Mouse (Mus musculus) forebrain, embryonic 15.5 days (tissue): ENCODE data around the gene A830018L16Rik. TPM values are rescaled to one million over a fixed set of nuclear protein-coding genes. Genes with fewer than 3 reads are reported as not detected.
A peak's percentile ranks its signal among the peaks of the same experiment; 100 is the strongest.
"Not testable (repeated sequence)": the region's sequence is repeated elsewhere in the genome, so short reads cannot be mapped to it uniquely, and the experiment has no call there.

Experiments
- ATAC-seq: fragments of 200-750 bp; cut with Nextera tagmentation; replicated peaks from 2 replicates; pipeline ENCODE4 v1.8.0; 2017; ENCODE audit warnings: mild to moderate bottlenecking, moderate TSS enrichment, moderate library complexity
- H3K27ac ChIP-seq: fragments of 300-500 bp; sonication (generic); replicated peaks from 2 replicates; pipeline ENCODE4 v1.5.1; 2015; ENCODE audit warnings: mild to moderate bottlenecking, inconsistent platforms
- H3K27me3 ChIP-seq: fragments of 300-500 bp; sonication (generic); 2 replicates; pipeline ENCODE4 v1.6.1; 2015; ENCODE audit warnings: inconsistent platforms
- H3K36me3 ChIP-seq: fragments of 300-500 bp; sonication (generic); 2 replicates; pipeline ENCODE4 v1.6.1; 2015; ENCODE audit warnings: mild to moderate bottlenecking, inconsistent platforms
- H3K4me1 ChIP-seq: fragments of 300-500 bp; sonication (generic); 2 replicates; pipeline ENCODE4 v1.6.1; 2015; ENCODE audit warnings: inconsistent platforms
- H3K4me2 ChIP-seq: fragments of 300-500 bp; sonication (generic); replicated peaks from 2 replicates; pipeline ENCODE4 v1.6.1; 2015; ENCODE audit warnings: mild to moderate bottlenecking, inconsistent platforms
- H3K4me3 ChIP-seq: fragments of 300-500 bp; sonication (generic); 2 replicates; pipeline ENCODE4 v1.5.1; 2015; ENCODE audit warnings: mild to moderate bottlenecking, inconsistent platforms
- H3K9ac ChIP-seq: fragments of 300-500 bp; sonication (generic); replicated peaks from 2 replicates; pipeline ENCODE4 v1.6.1; 2015; ENCODE audit warnings: mild to moderate bottlenecking, inconsistent platforms
- H3K9me3 ChIP-seq: fragments of 300-500 bp; sonication (generic); 2 replicates; pipeline ENCODE4 v1.6.1; 2016; ENCODE audit warnings: inconsistent platforms
- WGBS: fragments of 180-500 bp; shearing (Covaris S2); methylation state at CpG from one replicate; pipeline ENCODE4 v1.1.7; 2015; ENCODE audit warnings: mixed read lengths; 5-methylcytosine and 5-hydroxymethylcytosine counted together
- polyA plus RNA-seq: library from polyadenylated mRNA; unstranded; fragments of >200 nt; fragmentation: Nextera tagmentation; extraction: Ambion mirVana; gene quantifications from 2 replicates; pipeline ENCODE4 v1.2.1, GENCODE M21; 2015

The A830018L16Rik gene
- polyA plus RNA-seq, 1 experiment from 2014 or later: 7.3 TPM

DNA sequence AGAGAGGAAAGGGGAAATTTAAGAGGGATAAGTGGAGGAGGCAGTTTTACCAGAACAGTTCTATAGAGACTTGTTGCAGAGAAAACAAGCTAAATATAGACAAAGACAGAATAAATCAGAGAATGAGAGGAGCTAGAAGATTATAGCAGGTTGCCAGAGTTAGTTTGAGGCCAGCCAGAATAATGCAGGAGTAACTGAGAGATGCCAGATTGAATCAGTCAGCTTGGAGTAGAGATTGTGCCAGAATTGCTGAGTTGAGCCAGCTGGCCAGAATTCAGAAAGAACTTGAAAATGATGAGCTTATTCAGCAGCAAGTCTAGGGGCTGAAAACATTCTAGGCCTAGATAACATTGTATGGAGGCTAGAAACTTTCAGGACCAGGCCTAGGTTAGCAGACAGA, 502.0 kb downstream of the A830018L16Rik start:
- Histone ChIP-seq H3K27ac (no peak overlapping the region), H3K36me3 (no peaks in the 10 kb centered on the region)
- no peak for ATAC-seq

DNA sequence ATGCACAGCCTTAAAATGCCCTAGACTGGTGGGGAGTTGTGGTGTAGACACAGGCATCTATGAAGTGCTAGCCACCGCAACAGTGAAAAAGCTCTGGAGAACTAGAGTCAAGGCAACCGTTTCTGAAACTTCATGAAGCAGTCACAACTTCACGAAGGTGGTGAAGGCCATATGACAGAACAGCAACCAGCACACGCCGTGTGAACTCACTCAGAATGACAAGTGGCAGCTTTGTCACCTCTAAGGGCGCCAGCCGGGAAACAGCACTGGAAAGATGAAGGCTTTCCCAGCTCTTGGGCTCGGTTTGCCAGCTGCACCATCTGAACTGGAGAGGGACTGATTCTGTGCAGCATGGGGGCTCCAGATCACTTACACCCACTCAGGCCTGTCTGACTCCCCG, 523.1 kb downstream of the A830018L16Rik start:
- peak; percentile 74; the same call in 1 of the 2 replicates for ATAC-seq
- WGBS: 79% methylated on average over 9 of the region's 9 CpGs
- Histone ChIP-seq H3K4me2 (no peak overlapping the region), H3K27ac (no peak overlapping the region), H3K27me3 (no peaks in the 10 kb centered on the region), H3K9ac (no peak overlapping the region), H3K4me3 (no peak overlapping the region), H3K36me3 (no peaks in the 10 kb centered on the region), H3K4me1 (no peaks in the 10 kb centered on the region), H3K9me3 (no peaks in the 10 kb centered on the region)

More for the DNA sequence above, 502.0 kb downstream of the A830018L16Rik start:
- no peaks in the 10 kb centered on the region for H3K4me1 ChIP-seq
- no peaks in the 10 kb centered on the region for H3K27me3 ChIP-seq
- no peak overlapping the region for H3K4me2 ChIP-seq
- H3K9ac ChIP-seq: no peak overlapping the region
- H3K9me3 ChIP-seq: no peaks in the 10 kb centered on the region
- H3K4me3 ChIP-seq: no peak overlapping the region

DNA sequence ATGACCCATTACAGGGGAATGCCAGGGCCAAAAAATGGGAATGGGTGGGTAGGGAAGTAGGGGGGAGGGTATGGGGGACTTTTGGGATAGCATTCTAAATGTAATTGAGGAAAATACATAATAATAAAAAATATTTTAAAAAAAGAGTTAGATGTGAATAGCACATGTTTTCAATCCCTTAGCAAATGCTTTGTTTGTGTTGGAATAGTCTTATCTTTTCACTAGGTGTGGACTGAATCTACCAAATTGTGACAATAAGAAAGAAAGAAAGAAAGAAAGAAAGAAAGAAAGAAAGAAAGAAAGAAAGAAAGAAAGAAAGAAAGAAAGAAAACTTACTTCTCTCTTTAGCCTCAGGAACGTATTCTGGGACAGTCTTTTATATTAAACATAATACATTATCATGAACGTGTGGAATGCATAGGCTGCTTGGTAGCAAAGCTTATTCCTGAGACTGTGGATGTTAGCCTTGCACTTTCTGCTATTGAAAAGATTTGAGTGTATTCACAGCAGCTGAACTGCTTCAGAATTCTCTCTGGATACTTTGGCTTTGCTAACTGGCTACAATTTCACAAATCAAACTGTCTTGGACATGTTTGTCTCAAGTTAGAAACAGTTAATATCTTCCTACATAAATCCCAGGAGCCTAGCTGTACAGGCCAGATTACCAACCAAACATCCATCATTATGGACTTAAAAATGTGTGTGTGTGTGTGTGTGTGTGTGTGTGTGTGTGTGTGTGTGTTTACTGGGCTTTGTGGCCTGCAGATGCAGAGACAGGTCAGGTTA, 545.7 kb downstream of the A830018L16Rik start:
- Histone ChIP-seq H3K4me2 (no peak overlapping the region), H3K4me1 (no peaks in the 10 kb centered on the region), H3K36me3 (no peaks in the 10 kb centered on the region), H3K27me3 (no peaks in the 10 kb centered on the region), H3K4me3 (no peak overlapping the region), H3K9me3 (no peaks in the 10 kb centered on the region), H3K27ac (no peak overlapping the region), H3K9ac (no peak overlapping the region)
- 50% methylated on average over 2 of the region's 2 CpGs for WGBS
- no peak for ATAC-seq

DNA sequence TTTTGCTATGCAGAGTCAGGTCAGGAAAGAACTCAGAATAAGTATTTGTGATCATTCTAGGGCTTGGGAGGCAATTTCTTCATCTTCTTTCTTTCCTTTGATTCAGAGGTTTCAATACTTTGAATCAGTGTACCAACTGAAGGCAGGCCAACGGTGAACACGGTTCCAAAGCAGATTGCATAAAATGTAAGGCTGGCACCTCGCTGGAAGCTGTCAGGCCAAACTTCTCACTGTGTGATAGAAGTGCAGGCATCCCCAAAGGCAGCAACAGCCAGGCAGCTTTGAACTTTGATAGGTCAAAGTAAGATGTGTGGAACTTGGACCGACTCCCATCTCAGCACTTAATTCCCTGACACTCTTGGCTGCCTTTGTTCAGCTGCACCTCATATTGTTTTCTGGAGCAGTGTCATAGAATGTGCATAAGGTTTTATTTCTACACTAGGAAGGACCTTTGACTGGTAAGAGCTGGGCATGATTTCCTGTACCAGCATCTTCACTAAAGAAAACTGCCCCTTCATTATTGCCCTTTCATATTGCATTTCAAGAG, 568.8 kb downstream of the A830018L16Rik start:
- WGBS: 63% methylated on average over 4 of the region's 4 CpGs
- Histone ChIP-seq H3K4me1 (no peaks in the 10 kb centered on the region), H3K4me2 (no peak overlapping the region), H3K4me3 (no peak overlapping the region), H3K27me3 (no peaks in the 10 kb centered on the region), H3K9me3 (no peaks in the 10 kb centered on the region), H3K36me3 (no peaks in the 10 kb centered on the region), H3K27ac (no peak overlapping the region), H3K9ac (no peak overlapping the region)
- ATAC-seq: no peak

DNA sequence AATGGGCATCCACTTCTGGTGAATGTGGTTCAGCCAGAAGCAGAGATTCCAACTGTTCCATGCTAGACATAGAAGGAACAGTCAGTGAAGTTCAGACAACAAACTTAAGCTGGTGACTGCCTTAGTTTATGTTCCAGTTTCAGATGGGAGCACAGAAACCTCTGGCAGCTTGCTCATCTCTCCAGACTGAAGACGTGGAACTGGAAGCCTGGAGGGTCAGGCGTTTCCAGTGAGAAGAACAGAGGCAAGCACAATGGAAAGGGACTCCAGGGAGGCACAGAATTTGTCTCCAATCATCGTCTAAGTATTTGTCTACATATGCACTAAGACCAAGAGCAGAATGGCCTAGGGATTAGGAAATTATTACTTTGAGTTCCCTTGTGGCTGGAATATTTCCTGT, 576.1 kb downstream of the A830018L16Rik start:
- WGBS: 76% methylated on average over 3 of the region's 3 CpGs

DNA sequence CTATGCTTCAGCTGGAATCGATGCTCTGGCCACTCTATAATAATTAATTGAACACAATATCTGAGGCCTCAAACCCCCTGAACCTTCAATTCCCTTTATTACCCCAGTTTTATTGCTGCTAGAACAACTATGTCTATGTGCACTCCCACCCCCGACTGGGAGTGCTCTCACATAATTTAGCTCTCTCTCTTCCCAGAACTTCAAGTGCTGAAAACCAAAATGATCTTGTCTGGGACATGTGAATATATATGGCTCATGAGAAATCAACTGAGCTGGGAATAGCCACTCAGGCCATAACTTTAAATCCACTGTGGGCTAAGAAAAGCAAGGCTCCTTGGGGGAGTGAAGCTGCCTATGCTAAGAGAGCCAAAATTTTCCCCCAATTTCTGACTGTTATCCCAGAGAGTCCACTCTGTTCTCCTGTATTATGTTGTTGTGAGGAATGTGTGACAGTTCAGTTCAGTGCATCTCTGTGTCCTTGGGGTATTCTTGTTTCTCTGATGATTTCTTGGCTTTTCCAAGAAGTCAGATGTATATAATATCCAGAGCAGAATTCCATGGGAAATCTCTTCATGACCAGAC, 582.5 kb downstream of the A830018L16Rik start:
- Histone ChIP-seq H3K9me3 (no peaks in the 10 kb centered on the region), H3K36me3 (no peaks in the 10 kb centered on the region), H3K9ac (no peak overlapping the region), H3K4me2 (no peak overlapping the region), H3K27me3 (no peaks in the 10 kb centered on the region), H3K4me1 (peaks cover 5% of the 10 kb centered on the region; the same call in 1 of the 2 replicates), H3K27ac (no peak overlapping the region), H3K4me3 (no peak overlapping the region)
- 85% methylated on average over 2 of the region's 2 CpGs for WGBS
- no peak for ATAC-seq

More for the DNA sequence above, 576.1 kb downstream of the A830018L16Rik start:
- no peak overlapping the region for H3K9ac ChIP-seq
- no peak overlapping the region for H3K27ac ChIP-seq
- H3K4me2 ChIP-seq: no peak overlapping the region
- no peaks in the 10 kb centered on the region for H3K27me3 ChIP-seq
- no peak overlapping the region for H3K4me3 ChIP-seq
- no peaks in the 10 kb centered on the region for H3K36me3 ChIP-seq
- ATAC-seq: no peak
- no peaks in the 10 kb centered on the region for H3K4me1 ChIP-seq
- no peaks in the 10 kb centered on the region for H3K9me3 ChIP-seq

DNA sequence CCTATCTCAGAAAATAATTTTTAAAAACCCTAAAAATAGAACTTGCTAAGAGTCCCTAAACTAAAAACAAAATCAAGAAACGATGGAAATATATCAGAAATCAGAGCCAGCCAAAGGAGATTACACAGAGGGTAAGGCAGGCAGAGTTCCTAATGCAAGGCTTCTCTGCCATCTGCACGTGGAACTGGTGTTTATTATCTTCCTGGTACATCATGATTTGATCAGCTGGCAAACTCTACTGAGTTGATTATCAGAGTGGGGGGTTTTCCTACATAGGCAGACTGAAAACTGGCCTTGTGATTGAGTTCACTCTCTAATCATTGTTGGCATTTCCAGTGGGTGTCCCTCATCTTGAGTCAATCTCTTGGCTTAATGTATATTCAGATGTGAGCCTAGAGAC, 583.7 kb downstream of the A830018L16Rik start:
- WGBS: 59% methylated on average over 2 of the region's 2 CpGs

DNA sequence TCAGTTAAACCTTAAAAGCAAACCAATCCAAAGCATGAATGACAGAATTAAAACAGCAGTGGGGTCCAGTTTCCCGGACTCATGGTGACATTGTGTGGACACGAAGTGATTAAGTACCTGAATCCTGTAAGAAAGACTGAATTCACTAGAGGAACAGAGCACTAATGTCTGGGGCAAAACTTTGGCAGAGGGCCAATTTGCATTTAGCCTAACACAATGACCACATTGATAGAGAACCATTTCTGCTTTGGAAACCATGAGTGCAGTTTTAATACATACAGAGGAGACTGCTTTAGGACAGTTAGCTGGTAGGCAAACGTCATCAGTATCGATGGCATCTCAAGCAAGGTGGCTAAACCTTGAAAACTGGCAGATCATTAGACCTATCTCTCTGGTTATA, 586.7 kb downstream of the A830018L16Rik start:
- Histone ChIP-seq H3K4me3 (no peak overlapping the region), H3K4me1 (peaks cover 5% of the 10 kb centered on the region; the same call in 1 of the 2 replicates), H3K4me2 (no peak overlapping the region), H3K36me3 (no peaks in the 10 kb centered on the region), H3K9me3 (no peaks in the 10 kb centered on the region), H3K27ac (no peak overlapping the region), H3K9ac (no peak overlapping the region), H3K27me3 (no peaks in the 10 kb centered on the region)
- 9% methylated on average over 4 of the region's 4 CpGs for WGBS
- ATAC-seq: peak; percentile 81

More for the DNA sequence above, 583.7 kb downstream of the A830018L16Rik start:
- peaks cover 5% of the 10 kb centered on the region; the same call in 1 of the 2 replicates for H3K4me1 ChIP-seq
- H3K4me2 ChIP-seq: no peak overlapping the region
- no peaks in the 10 kb centered on the region for H3K27me3 ChIP-seq
- H3K9ac ChIP-seq: no peak overlapping the region
- no peaks in the 10 kb centered on the region for H3K36me3 ChIP-seq
- no peak overlapping the region for H3K4me3 ChIP-seq
- no peak for ATAC-seq
- H3K9me3 ChIP-seq: no peaks in the 10 kb centered on the region
- no peak overlapping the region for H3K27ac ChIP-seq

DNA sequence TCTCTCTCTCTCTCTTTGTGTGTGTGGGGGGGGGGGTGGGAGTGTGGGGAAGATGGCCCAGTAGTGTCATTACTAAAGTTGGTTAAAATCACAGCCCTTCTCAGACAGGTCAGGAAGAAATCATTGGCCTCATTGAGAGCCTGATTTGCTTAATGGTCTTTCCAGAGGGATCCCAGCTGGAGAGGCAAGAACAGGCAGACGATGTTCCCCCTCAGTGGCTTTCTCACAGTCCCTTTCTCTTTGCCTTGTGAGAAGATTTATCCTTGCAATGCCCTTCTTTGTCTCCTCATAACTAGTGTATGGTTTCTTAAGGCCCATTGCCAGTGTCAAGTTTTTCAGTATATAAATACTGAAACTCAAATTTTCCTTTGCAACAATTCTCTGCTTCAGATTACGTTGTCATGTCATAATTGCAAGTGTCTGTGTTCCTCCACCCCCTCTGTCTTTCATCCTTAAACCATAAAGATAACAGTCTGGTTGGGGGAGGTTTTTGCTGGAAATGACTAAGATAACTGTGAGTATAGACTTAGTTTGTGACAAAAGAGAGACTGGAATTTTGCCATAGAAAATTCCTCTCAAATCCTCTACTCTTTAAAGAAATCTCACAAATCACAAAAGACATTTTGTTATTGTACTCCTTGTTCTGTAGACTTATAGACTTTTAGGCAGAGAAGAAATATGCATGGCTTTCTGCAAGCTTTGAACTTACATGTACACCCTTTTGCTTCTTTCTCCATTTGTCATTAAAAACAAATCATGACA, 595.1 kb downstream of the A830018L16Rik start:
- H3K36me3 ChIP-seq: no peaks in the 10 kb centered on the region
- H3K4me2 ChIP-seq: no peak overlapping the region
- ATAC-seq: no peak
- H3K27ac ChIP-seq: no peak overlapping the region
- no peaks in the 10 kb centered on the region for H3K4me1 ChIP-seq
- H3K9ac ChIP-seq: no peak overlapping the region
- no peaks in the 10 kb centered on the region for H3K27me3 ChIP-seq
- 44% methylated on average over 2 of the region's 2 CpGs for WGBS
- H3K9me3 ChIP-seq: no peaks in the 10 kb centered on the region
- H3K4me3 ChIP-seq: no peak overlapping the region

DNA sequence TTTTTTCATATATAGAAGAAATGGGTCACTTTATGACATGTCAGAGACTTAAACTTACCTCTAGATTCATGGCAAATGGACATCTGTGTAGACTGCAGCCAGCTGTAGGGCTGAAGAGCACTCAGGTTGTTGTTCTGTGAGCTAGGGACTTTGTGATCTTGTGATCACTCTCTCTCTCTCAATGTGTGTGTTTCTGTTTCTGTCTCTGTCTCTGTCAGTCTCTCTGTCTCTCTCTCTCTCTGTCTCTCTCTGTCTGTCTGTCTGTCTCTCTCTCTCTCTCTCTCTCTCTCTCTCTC, 595.6 kb downstream of the A830018L16Rik start:
- ATAC-seq: no peak
- no peaks in the 10 kb centered on the region for H3K4me1 ChIP-seq
- no peaks in the 10 kb centered on the region for H3K9me3 ChIP-seq
- no peaks in the 10 kb centered on the region for H3K36me3 ChIP-seq
- no peak overlapping the region for H3K4me2 ChIP-seq
- no peak overlapping the region for H3K9ac ChIP-seq
- H3K27ac ChIP-seq: no peak overlapping the region
- no peaks in the 10 kb centered on the region for H3K27me3 ChIP-seq
- no peak overlapping the region for H3K4me3 ChIP-seq

DNA sequence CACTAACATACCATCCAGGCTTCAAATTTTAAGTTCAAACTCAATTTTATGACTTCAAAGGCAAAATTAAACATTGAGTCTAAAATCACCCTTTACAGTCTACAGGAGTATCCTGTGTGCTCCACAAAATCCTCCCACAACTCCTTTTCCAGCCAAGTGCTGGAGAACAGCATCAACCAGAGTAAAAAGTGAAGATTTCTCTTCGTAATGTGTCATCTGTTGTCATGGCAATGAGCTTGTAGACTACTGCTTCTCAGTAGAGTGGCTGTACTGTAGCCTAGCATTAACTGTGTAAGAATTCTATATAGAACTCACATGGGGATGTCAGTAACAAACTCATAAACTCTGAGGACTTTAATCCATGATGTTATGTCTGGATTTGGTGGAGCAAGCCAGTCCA, 596.7 kb downstream of the A830018L16Rik start:
- Histone ChIP-seq H3K27ac (no peak overlapping the region), H3K27me3 (no peaks in the 10 kb centered on the region), H3K4me3 (no peak overlapping the region), H3K9ac (no peak overlapping the region), H3K36me3 (no peaks in the 10 kb centered on the region), H3K4me2 (no peak overlapping the region), H3K9me3 (no peaks in the 10 kb centered on the region), H3K4me1 (no peaks in the 10 kb centered on the region)
- 79% methylated on average over 1 of the region's 1 CpGs for WGBS
- no peak for ATAC-seq

DNA sequence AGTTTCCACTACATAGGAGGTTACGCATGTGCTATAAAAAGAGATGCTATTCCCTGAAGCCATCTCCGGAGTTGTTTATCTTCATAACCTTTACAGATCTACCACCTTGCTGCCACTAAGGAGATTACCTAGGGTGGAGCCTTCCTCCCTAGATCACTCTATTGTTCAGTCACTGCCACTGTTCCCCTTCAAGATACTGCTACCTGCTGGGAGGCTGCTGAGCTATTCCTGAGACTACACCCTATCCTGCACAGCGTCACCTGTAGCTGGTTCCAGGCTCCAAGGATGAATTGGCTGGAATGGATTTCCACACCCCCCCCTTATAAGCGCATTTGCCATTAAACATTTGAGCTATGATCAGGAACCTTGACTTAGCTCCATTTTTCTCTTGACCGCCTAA, 606.7 kb downstream of the A830018L16Rik start:
- H3K4me3 ChIP-seq, H3K9ac ChIP-seq, H3K9me3 ChIP-seq, H3K27me3 ChIP-seq, H3K27ac ChIP-seq, H3K36me3 ChIP-seq, ATAC-seq, H3K4me1 ChIP-seq, H3K4me2 ChIP-seq: not testable (repeated sequence)
- WGBS: 84% methylated on average over 5 of the region's 5 CpGs
